Mouse (Mus musculus) heart, adult 2 months (tissue): ENCODE measurements at regions not wholly inside any gene's neighbourhood (a gene's known extent, or its start where the extent isn't known, plus 50 kb on each side); places are given as distances from the start of the nearest gene placed in this dataset.

ENCODE experiments used
- DNase-seq, 2 experiments: peaks; one replicate each; pipeline ENCODE4 v3.0.0; 2021
- H3K27ac ChIP-seq: fragments of 200-600 bp; 2 replicates; pipeline ENCODE4 v1.8.1; 2022
- H3K27me3 ChIP-seq: fragments of 200-500 bp; 2 replicates; pipeline ENCODE4 v1.6.1; 2012; ENCODE audit warnings: mild to moderate bottlenecking, low read length, inconsistent platforms, mixed read lengths; ENCODE audit not compliant: control insufficient read depth, insufficient read depth
- H3K36me3 ChIP-seq: fragments of 200-500 bp; 2 replicates; pipeline ENCODE4 v1.6.1; 2012; ENCODE audit warnings: low read length, inconsistent platforms; ENCODE audit not compliant: control insufficient read depth, insufficient read depth
- H3K4me1 ChIP-seq: fragments of 200-500 bp; 2 replicates; pipeline ENCODE4 v1.6.1; 2011; ENCODE audit warnings: low read length; ENCODE audit not compliant: control insufficient read depth, insufficient read depth
- H3K4me3 ChIP-seq: fragments of 200-600 bp; 2 replicates; pipeline ENCODE4 v1.8.1; 2022
- H3K79me2 ChIP-seq: fragments of 200-500 bp; replicated peaks from 2 replicates; pipeline ENCODE4 v1.6.1; 2012; ENCODE audit warnings: mild to moderate bottlenecking, inconsistent platforms, low read length, moderate library complexity, mixed read lengths; ENCODE audit not compliant: control insufficient read depth, insufficient read depth
- H3K9ac ChIP-seq: fragments of 200-500 bp; 2 replicates; pipeline ENCODE4 v1.6.1; 2012; ENCODE audit warnings: low read depth, mild to moderate bottlenecking, control low read depth, inconsistent platforms, low read length, mixed read lengths
- CTCF ChIP-seq: fragments of 200-600 bp; IDR thresholded peaks from 2 replicates; pipeline ENCODE4 v1.8.1; 2022; ENCODE audit warnings: antibody characterized with exemption, mild to moderate bottlenecking, moderate library complexity
- EP300 ChIP-seq: fragments of 200-500 bp; IDR thresholded peaks from 2 replicates; pipeline ENCODE4 v1.6.1; 2011; ENCODE audit warnings: low read depth, low read length, control low read depth; ENCODE audit not compliant: insufficient read depth
- POLR2A ChIP-seq: fragments of 200-500 bp; IDR thresholded peaks from 2 replicates; pipeline ENCODE4 v1.6.1; 2011; ENCODE audit warnings: mild to moderate bottlenecking, low read depth, low read length, control low read depth; ENCODE audit not compliant: insufficient read depth
- WGBS: fragments of 180-500 bp; shearing (Covaris S2); methylation state at CpG from one replicate; pipeline ENCODE4 v1.1.7; 2018; 5-methylcytosine and 5-hydroxymethylcytosine counted together
- intact Hi-C: fragments of 180-260 bp; cut with DNase I; formaldehyde crosslinking; loops from one replicate; pipeline ENCODE4 v1.15.1; 2025

GRCm38 (mm10) chr15:52406156-52406885 is 1478.4 kb upstream of the Gm7489 start:
- Histone ChIP-seq H3K4me3 (no peak overlapping the region), H3K27me3 (no peaks in the 10 kb centered on the region), H3K4me1 (no peaks in the 10 kb centered on the region), H3K9ac (no peak overlapping the region), H3K27ac (no peak overlapping the region), H3K79me2 (no peaks in the 10 kb centered on the region), H3K36me3 (no peaks in the 10 kb centered on the region)
- intact Hi-C loops = no loop called here
- no peak for DNase-seq
- 55% methylated on average over 3 of the region's 3 CpGs for WGBS
- TF ChIP-seq CTCF (no peak), EP300 (no peak), POLR2A (no peak)

GRCm38 (mm10) chr15:52412869-52413771 is 1471.6 kb upstream of the Gm7489 start:
- no peaks in the 10 kb centered on the region for H3K36me3 ChIP-seq
- no peak for TF ChIP-seq EP300
- TF ChIP-seq CTCF = no peak
- TF ChIP-seq POLR2A = no peak
- H3K79me2 ChIP-seq = no peaks in the 10 kb centered on the region
- H3K4me1 ChIP-seq = no peaks in the 10 kb centered on the region
- intact Hi-C loops = no loop called here
- H3K27me3 ChIP-seq = no peaks in the 10 kb centered on the region
- H3K27ac ChIP-seq = no peak overlapping the region
- WGBS = 67% methylated on average over 18 of the region's 18 CpGs
- no peak for DNase-seq
- H3K4me3 ChIP-seq = no peak overlapping the region
- H3K9ac ChIP-seq = no peak overlapping the region

- no peaks in the 10 kb centered on the region for H3K27me3 ChIP-seq
- TF ChIP-seq CTCF (no peak), POLR2A (no peak), EP300 (no peak)
- intact Hi-C loops = no loop called here
Observed at GRCm38 (mm10) chr15:52425976-52426375, 1458.7 kb upstream of the Gm7489 start.

GRCm38 (mm10) chr15:52430491-52431158 is 1454.1 kb upstream of the Gm7489 start:
- no peak overlapping the region for H3K9ac ChIP-seq
- no peak for DNase-seq
- WGBS = 79% methylated on average over 6 of the region's 6 CpGs
- no peak overlapping the region for H3K4me3 ChIP-seq
- H3K27me3 ChIP-seq = no peaks in the 10 kb centered on the region
- H3K4me1 ChIP-seq = no peaks in the 10 kb centered on the region
- intact Hi-C loops = no loop called here
- H3K36me3 ChIP-seq = no peaks in the 10 kb centered on the region
- no peaks in the 10 kb centered on the region for H3K79me2 ChIP-seq
- TF ChIP-seq EP300 (no peak), CTCF (no peak), POLR2A (no peak)
- H3K27ac ChIP-seq = no peak overlapping the region

More at GRCm38 (mm10) chr15:52425976-52426375, 1458.7 kb upstream of the Gm7489 start:
- Histone ChIP-seq H3K36me3 (no peaks in the 10 kb centered on the region), H3K79me2 (no peaks in the 10 kb centered on the region), H3K27ac (no peak overlapping the region), H3K4me3 (no peak overlapping the region), H3K9ac (no peak overlapping the region), H3K4me1 (no peaks in the 10 kb centered on the region)
- DNase-seq = no peak

- Histone ChIP-seq H3K27ac (no peak overlapping the region), H3K79me2 (no peaks in the 10 kb centered on the region), H3K27me3 (no peaks in the 10 kb centered on the region), H3K4me1 (no peaks in the 10 kb centered on the region), H3K36me3 (no peaks in the 10 kb centered on the region), H3K9ac (no peak overlapping the region), H3K4me3 (no peak overlapping the region)
- 75% methylated on average over 2 of the region's 2 CpGs for WGBS
- TF ChIP-seq EP300 (no peak), POLR2A (no peak), CTCF (no peak)
- intact Hi-C loops = no loop called here
- no peak for DNase-seq
Observed at GRCm38 (mm10) chr15:52433639-52434038, 1451.1 kb upstream of the Gm7489 start.
